Comparison of ENCODE assay signal across 20 mouse cellular contexts in the genomic region with DNA sequence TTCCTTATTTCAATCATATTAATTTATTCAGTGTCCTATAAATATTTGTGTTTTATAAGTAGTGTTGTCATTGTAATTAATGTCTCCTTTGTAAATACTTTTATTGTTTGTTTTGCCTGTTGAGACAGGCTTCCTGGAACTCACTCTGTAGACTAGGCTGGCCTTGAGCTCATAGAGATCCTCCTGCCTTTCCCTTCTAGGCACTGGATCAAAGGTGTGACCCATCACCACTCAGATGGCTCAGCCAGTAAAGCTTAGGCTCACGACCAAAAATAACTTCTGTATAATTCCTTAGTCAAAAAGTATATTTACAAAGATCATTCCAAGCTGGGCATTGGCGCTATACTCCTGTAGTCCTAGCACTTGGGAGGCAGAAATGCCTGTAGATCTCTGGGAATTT.
"Had no signal": no experiment of that assay in that cellular context is flagged by ENCODE, and none has a peak within 500 bp of the region (broad histone marks: within the 10 kb centered on the region; RNA-seq: fewer than 3 reads in every experiment).

No protein-coding gene starts in this region.

- H3K27ac ChIP-seq: intestine, embryonic 15.5 days; kidney, embryonic 15.5 days; limb, embryonic 13.5 days; liver, embryonic 13.5 days; macrophage; midbrain, embryonic 12.5 days; midbrain, embryonic 15.5 days; neural tube, embryonic 12.5 days; neural tube, embryonic 15.5 days; stomach, postnatal 0 days had no signal

- DNase-seq: kidney, adult 11 months; kidney, adult 8-10 months; kidney, postnatal 10 days; kidney, postnatal 36 days; left cerebral cortex, postnatal 4 days; liver, embryonic 13.5 days; right cerebral cortex, adult 18-20 months; right cerebral cortex, postnatal 14 days; right cerebral cortex, postnatal 4 days; thymus, adult 2 months; thymus, postnatal 25 days had no signal

- H3K27me3 ChIP-seq: intestine, embryonic 15.5 days; kidney, embryonic 15.5 days; limb, embryonic 13.5 days; liver, embryonic 13.5 days; midbrain, embryonic 12.5 days; midbrain, embryonic 15.5 days; neural tube, embryonic 12.5 days; neural tube, embryonic 15.5 days had no signal

- ATAC-seq: intestine, embryonic 15.5 days; midbrain, embryonic 15.5 days had no signal

- H3K4me2 ChIP-seq: intestine, embryonic 15.5 days; kidney, embryonic 15.5 days; limb, embryonic 13.5 days; liver, embryonic 13.5 days; midbrain, embryonic 12.5 days; midbrain, embryonic 15.5 days; neural tube, embryonic 12.5 days; neural tube, embryonic 15.5 days had no signal

- H3K9ac ChIP-seq: intestine, embryonic 15.5 days; kidney, embryonic 15.5 days; limb, embryonic 13.5 days; liver, embryonic 13.5 days; midbrain, embryonic 12.5 days; midbrain, embryonic 15.5 days; neural tube, embryonic 12.5 days; neural tube, embryonic 15.5 days had no signal

- H3K9me3 ChIP-seq: intestine, embryonic 15.5 days; kidney, embryonic 15.5 days; limb, embryonic 13.5 days; liver, embryonic 13.5 days; midbrain, embryonic 12.5 days; midbrain, embryonic 15.5 days; neural tube, embryonic 12.5 days; neural tube, embryonic 15.5 days had no signal

- H3K4me1 ChIP-seq: intestine, embryonic 15.5 days; kidney, embryonic 15.5 days; limb, embryonic 13.5 days; liver, embryonic 13.5 days; midbrain, embryonic 12.5 days; midbrain, embryonic 15.5 days; neural tube, embryonic 12.5 days; neural tube, embryonic 15.5 days had no signal

- H3K4me3 ChIP-seq: intestine, embryonic 15.5 days; kidney, embryonic 15.5 days; limb, embryonic 13.5 days; liver, embryonic 13.5 days; midbrain, embryonic 12.5 days; midbrain, embryonic 15.5 days; neural tube, embryonic 12.5 days; neural tube, embryonic 15.5 days had no signal
